Mouse (Mus musculus) kidney, adult 2 months (tissue): ENCODE results near the gene Nipa2. TPM values are rescaled to one million over a fixed set of nuclear protein-coding genes. Genes with fewer than 3 reads are reported as not detected.

Experiments used
- DNase-seq: peaks from one replicate; pipeline ENCODE4 v3.0.0; 2021
- H3K27ac ChIP-seq: fragments of 200-500 bp; 2 replicates; pipeline ENCODE4 v1.5.1; 2012; ENCODE audit warnings: low read depth, low read length, control low read depth, inconsistent platforms; ENCODE audit not compliant: insufficient read depth
- H3K27me3 ChIP-seq: fragments of 200-500 bp; replicated peaks from 2 replicates; pipeline ENCODE4 v1.6.1; 2012; ENCODE audit warnings: mild to moderate bottlenecking, moderate library complexity, low read length, inconsistent platforms; ENCODE audit not compliant: control insufficient read depth, insufficient read depth
- H3K36me3 ChIP-seq: fragments of 200-500 bp; 2 replicates; pipeline ENCODE4 v1.6.1; 2012; ENCODE audit warnings: mild to moderate bottlenecking, moderate library complexity, low read length, inconsistent platforms; ENCODE audit not compliant: control insufficient read depth, insufficient read depth
- H3K4me1 ChIP-seq: fragments of 200-500 bp; 2 replicates; pipeline ENCODE4 v1.6.1; 2011; ENCODE audit warnings: low read length; ENCODE audit not compliant: control insufficient read depth, insufficient read depth
- H3K4me3 ChIP-seq: fragments of 200-500 bp; 2 replicates; pipeline ENCODE4 v1.5.1; 2011; ENCODE audit warnings: mild to moderate bottlenecking, low read depth, low read length, control low read depth; ENCODE audit not compliant: insufficient read depth
- CTCF ChIP-seq: fragments of 200-500 bp; conservative IDR thresholded peaks from 2 replicates; pipeline ENCODE4 v1.5.1; 2011; ENCODE audit warnings: low read depth, mild to moderate bottlenecking, control low read depth, low read length, moderate library complexity, mixed read lengths; ENCODE audit not compliant: insufficient read depth, insufficient read length
- POLR2A ChIP-seq: fragments of 200-500 bp; IDR thresholded peaks from one replicate; pipeline ENCODE4 v1.6.1; 2011; ENCODE audit warnings: low read depth, low read length, control low read depth
- WGBS: fragments of 180-500 bp; shearing (Covaris S2); methylation state at CpG from one replicate; pipeline ENCODE4 v1.1.7; 2018; 5-methylcytosine and 5-hydroxymethylcytosine counted together
- polyA plus RNA-seq: library from polyadenylated mRNA; depleted of rRNA; stranded (reverse); fragments of >200 nt; gene quantifications from 2 replicates; pipeline ENCODE4 v1.2.3, GENCODE M21; 2012

Nipa2 gene
- polyA plus RNA-seq, 1 experiment = 10.3 TPM

DNA sequence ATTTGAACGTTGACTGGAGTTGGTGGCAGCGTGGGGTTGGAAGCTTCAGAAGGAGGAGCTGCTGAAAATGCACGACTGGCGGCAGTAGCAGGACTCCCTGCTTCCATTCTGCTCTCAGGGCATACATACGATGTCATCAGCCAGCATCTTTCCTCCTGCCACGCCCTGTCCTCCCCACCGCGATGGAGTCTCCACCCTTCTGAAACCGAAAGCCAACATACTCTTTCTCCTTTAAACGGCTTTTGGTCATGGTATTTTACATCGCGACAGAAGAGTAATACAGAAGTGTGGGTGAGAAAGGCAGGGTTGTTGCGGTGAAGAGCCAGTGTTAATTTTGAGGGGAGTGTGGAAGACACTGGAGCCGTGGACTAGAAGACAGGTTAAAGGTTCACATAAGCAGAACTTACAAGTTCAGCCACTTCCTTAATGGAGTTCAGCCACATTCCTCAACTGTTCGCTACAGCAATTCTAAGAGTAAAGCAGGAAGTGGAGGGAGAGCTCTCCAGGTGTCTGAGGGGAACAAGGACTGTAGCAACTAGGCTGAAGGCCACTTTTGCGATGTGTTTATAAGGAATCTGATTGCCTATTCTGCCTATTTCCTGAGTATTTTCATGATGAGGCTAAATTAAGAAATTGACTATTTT is 6.1 kb upstream of the Nipa2 start:
- no peak for TF ChIP-seq CTCF
- TF ChIP-seq POLR2A = no peak
- H3K4me1 ChIP-seq = peaks cover 3% of the 10 kb centered on the region; the same call in 1 of the 2 replicates
- 36% methylated on average over 16 of the region's 16 CpGs for WGBS
- no peak overlapping the region for H3K27ac ChIP-seq
- H3K27me3 ChIP-seq = no peaks in the 10 kb centered on the region
- peak overlapping the region; percentile 38 for H3K4me3 ChIP-seq
- no peaks in the 10 kb centered on the region for H3K36me3 ChIP-seq
- no peak for DNase-seq

GRCm38 (mm10) chr7:55966866-55967460 is 4.7 kb upstream of the Nipa2 start:
- peaks cover 5% of the 10 kb centered on the region; the same call in 1 of the 2 replicates for H3K4me1 ChIP-seq
- H3K4me3 ChIP-seq = no peak overlapping the region
- H3K27me3 ChIP-seq = no peaks in the 10 kb centered on the region
- no peak overlapping the region for H3K27ac ChIP-seq
- no peak for TF ChIP-seq POLR2A
- no peak for TF ChIP-seq CTCF
- WGBS = 34% methylated on average over 3 of the region's 3 CpGs
- DNase-seq = peak; percentile 13
- no peaks in the 10 kb centered on the region for H3K36me3 ChIP-seq

DNA sequence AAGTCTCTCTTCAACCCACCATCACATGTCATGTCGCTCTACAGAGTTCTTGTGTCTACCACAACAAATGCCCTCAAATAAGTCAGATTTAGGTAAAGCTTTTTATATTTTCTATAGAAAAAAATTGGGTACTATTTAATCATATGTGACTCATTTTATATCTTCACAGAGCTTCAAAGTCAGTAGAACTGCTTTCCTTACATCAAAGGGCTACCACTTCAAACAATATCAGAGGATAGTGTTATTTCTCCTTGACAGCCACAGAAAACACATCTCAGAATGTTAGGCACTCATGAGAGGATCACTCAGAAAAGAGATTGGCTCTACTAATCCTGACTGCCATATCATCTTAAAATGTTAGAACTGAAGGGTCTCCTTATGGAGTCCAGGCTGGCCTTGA is 1.8 kb downstream of the Nipa2 start:
- WGBS = 98% methylated on average over 1 of the region's 1 CpGs
- Histone ChIP-seq H3K27ac (no peak overlapping the region), H3K4me1 (0 out of 2 replicates have a peak, but pooled peaks cover 2% of the 10 kb centered on the region), H3K4me3 (no peak overlapping the region), H3K27me3 (no peaks in the 10 kb centered on the region), H3K36me3 (no peaks in the 10 kb centered on the region)
- TF ChIP-seq CTCF (no peak), POLR2A (no peak)
- DNase-seq = no peak

DNA sequence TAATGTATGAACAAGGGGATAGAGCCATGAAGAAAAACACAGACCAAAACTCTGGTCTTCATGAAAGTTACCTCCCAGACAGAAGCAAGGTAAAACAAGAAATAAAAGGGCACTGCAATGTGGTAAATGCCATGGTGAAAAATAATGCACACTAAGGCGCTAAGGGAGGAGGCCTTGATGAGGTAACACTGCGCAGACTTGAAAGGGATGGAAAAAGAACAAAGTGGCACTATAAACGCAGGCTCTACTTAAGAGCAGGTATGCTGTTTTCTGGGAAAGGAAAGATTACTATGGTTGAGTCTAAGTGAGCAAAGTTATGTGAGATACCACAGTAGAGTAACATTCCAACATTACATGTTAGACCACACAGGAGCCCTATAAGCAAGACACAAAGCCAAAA is 2.5 kb downstream of the Nipa2 start:
- 94% methylated on average over 3 of the region's 3 CpGs for WGBS
- Histone ChIP-seq H3K27ac (no peak overlapping the region), H3K36me3 (no peaks in the 10 kb centered on the region), H3K27me3 (no peaks in the 10 kb centered on the region), H3K4me1 (0 out of 2 replicates have a peak, but pooled peaks cover 2% of the 10 kb centered on the region), H3K4me3 (no peak overlapping the region)
- DNase-seq = no peak
- TF ChIP-seq POLR2A (no peak), CTCF (no peak)

- H3K36me3 ChIP-seq = no peaks in the 10 kb centered on the region
- WGBS = 90% methylated on average over 4 of the region's 4 CpGs
- no peaks in the 10 kb centered on the region for H3K4me1 ChIP-seq
- no peak for DNase-seq
- H3K4me3 ChIP-seq = no peak overlapping the region
- no peak overlapping the region for H3K27ac ChIP-seq
- H3K27me3 ChIP-seq = no peaks in the 10 kb centered on the region
- TF ChIP-seq CTCF (no peak), POLR2A (no peak)
Measured at GRCm38 (mm10) chr7:55957916-55958315, 4.4 kb downstream of the Nipa2 start.

- WGBS = 87% methylated on average over 3 of the region's 3 CpGs
- Histone ChIP-seq H3K36me3 (no peaks in the 10 kb centered on the region), H3K27ac (no peak overlapping the region), H3K4me1 (no peaks in the 10 kb centered on the region), H3K4me3 (no peak overlapping the region), H3K27me3 (no peaks in the 10 kb centered on the region)
- no peak for DNase-seq
- no peak for TF ChIP-seq POLR2A
- no peak for TF ChIP-seq CTCF
Measured at GRCm38 (mm10) chr7:55957178-55957577, 5.1 kb downstream of the Nipa2 start.

DNA sequence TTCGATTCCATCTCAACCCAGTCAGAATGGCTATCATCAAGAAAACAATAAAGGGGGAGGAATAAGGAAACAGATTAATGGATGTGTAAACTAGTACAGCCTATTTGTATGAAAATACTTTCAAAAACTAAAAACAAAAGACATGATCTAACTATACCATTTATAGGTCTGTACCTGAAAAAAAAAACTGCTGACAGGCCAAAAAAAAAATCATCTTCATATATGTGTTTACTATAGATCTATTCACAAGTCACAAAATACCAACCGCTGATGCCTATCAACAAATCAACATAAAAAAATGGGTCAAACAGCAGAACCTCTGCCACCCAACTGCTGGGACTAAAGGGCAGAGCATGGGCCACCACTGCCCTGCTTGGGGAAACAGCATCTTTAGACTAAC is 6.2 kb downstream of the Nipa2 start:
- Histone ChIP-seq H3K4me3 (no peak overlapping the region), H3K4me1 (no peaks in the 10 kb centered on the region), H3K36me3 (no peaks in the 10 kb centered on the region), H3K27me3 (no peaks in the 10 kb centered on the region), H3K27ac (no peak overlapping the region)
- TF ChIP-seq CTCF (no peak), POLR2A (no peak)
- 93% methylated on average over 2 of the region's 2 CpGs for WGBS
- no peak for DNase-seq

GRCm38 (mm10) chr7:55938341-55938740 is 23.9 kb downstream of the Nipa2 start:
- H3K36me3 ChIP-seq = no peaks in the 10 kb centered on the region; the same call in 1 of the 2 replicates
- 90% methylated on average over 4 of the region's 4 CpGs for WGBS
- H3K27me3 ChIP-seq = no peaks in the 10 kb centered on the region
- TF ChIP-seq POLR2A (no peak), CTCF (no peak)
- no peaks in the 10 kb centered on the region for H3K4me1 ChIP-seq
- no peak for DNase-seq
- no peak overlapping the region for H3K4me3 ChIP-seq
- no peak overlapping the region for H3K27ac ChIP-seq
